Mouse (Mus musculus) spleen, adult 2 months (tissue): ENCODE results near the gene Cwc22.

Experiments used
- CTCF ChIP-seq: fragments of 200-500 bp; IDR thresholded peaks from 2 replicates; pipeline ENCODE4 v1.5.1; 2011; ENCODE audit warnings: mild to moderate bottlenecking, inconsistent platforms; ENCODE audit not compliant: insufficient read depth, insufficient read length, insufficient replicate concordance; ENCODE audit errors: extremely low read depth
- POLR2A ChIP-seq: fragments of 200-500 bp; IDR thresholded peaks from 2 replicates; pipeline ENCODE4 v1.6.1; 2011; ENCODE audit warnings: low read depth, low read length, inconsistent platforms

DNA sequence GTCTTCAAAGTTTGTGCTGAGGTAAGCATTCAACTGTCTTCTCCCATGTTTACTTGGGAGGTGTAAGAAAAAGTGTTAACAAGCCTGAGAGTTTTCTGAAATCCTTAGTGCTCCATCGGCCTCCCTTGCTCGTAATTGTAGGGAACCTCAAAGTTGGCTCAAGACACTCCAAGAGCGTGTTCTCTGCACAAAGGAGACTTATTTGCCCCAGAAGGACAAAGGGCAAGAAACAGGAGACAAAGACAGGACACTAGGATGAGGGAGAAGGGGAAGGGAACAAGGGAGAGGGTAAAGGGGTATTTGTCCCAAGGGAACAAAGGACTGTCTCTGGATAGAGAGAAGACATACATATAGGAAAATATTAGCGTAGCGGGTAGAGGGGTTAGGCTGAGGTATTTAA, 1.9 kb downstream of the Cwc22 start:
- TF ChIP-seq CTCF: no peak
- no peak for TF ChIP-seq POLR2A
